Mouse (Mus musculus): ENCODE results near the gene Lmx1b. TPM values are rescaled to one million over a fixed set of nuclear protein-coding genes. Genes with fewer than 3 reads are reported as not detected.
A peak's percentile ranks its signal among the peaks of the same experiment; 100 is the strongest.

Lmx1b gene
- polyA plus RNA-seq, 1 experiment, result 0.12 TPM

- DNase-seq (ENCODE audit: low spot score), result no peak
Measured at GRCm38 (mm10) chr2:33582457-33583060, 57.8 kb downstream of the Lmx1b start.

- no peak for DNase-seq (ENCODE audit: low spot score)
Measured at GRCm38 (mm10) chr2:33581866-33582265, 58.4 kb downstream of the Lmx1b start.

GRCm38 (mm10) chr2:33581449-33581777, 58.9 kb downstream of the Lmx1b start:
- DNase-seq (ENCODE audit: low spot score), result no peak

- no peak for DNase-seq (ENCODE audit: low spot score)
Measured at GRCm38 (mm10) chr2:33580697-33581448, 59.4 kb downstream of the Lmx1b start.

GRCm38 (mm10) chr2:33575406-33575805, 64.9 kb downstream of the Lmx1b start:
- DNase-seq (ENCODE audit: low spot score), result no peak

- DNase-seq (ENCODE audit: low spot score), result no peak
Measured at GRCm38 (mm10) chr2:33573075-33573474, 67.2 kb downstream of the Lmx1b start.

GRCm38 (mm10) chr2:33571219-33571824, 69.0 kb downstream of the Lmx1b start:
- no peak for DNase-seq (ENCODE audit: low spot score)

GRCm38 (mm10) chr2:33569698-33570097, 70.6 kb downstream of the Lmx1b start:
- no peak for DNase-seq (ENCODE audit: low spot score)

- DNase-seq (ENCODE audit: low spot score), result no peak
Measured at GRCm38 (mm10) chr2:33569240-33569639, 71.1 kb downstream of the Lmx1b start.

- no peak for DNase-seq (ENCODE audit: low spot score)
Measured at GRCm38 (mm10) chr2:33565886-33566285, 74.4 kb downstream of the Lmx1b start.

- no peak for DNase-seq (ENCODE audit: low spot score)
Measured at GRCm38 (mm10) chr2:33564748-33565147, 75.6 kb downstream of the Lmx1b start.

GRCm38 (mm10) chr2:33559752-33560151, 80.6 kb downstream of the Lmx1b start:
- DNase-seq (ENCODE audit: low spot score), result no peak

GRCm38 (mm10) chr2:33559334-33559733, 81.0 kb downstream of the Lmx1b start:
- no peak for DNase-seq (ENCODE audit: low spot score)

GRCm38 (mm10) chr2:33558233-33558632, 82.1 kb downstream of the Lmx1b start:
- peak; percentile 61 for DNase-seq (ENCODE audit: low spot score)

GRCm38 (mm10) chr2:33555573-33555972, 84.7 kb downstream of the Lmx1b start:
- no peak for DNase-seq (ENCODE audit: low spot score)

- DNase-seq (ENCODE audit: low spot score), result no peak
Measured at GRCm38 (mm10) chr2:33552672-33553071, 87.6 kb downstream of the Lmx1b start.

GRCm38 (mm10) chr2:33547595-33547994, 92.7 kb downstream of the Lmx1b start:
- DNase-seq (ENCODE audit: low spot score), result no peak

- no peak for DNase-seq (ENCODE audit: low spot score)
Measured at GRCm38 (mm10) chr2:33546879-33547278, 93.4 kb downstream of the Lmx1b start.

GRCm38 (mm10) chr2:33546051-33546450, 94.3 kb downstream of the Lmx1b start:
- DNase-seq (ENCODE audit: low spot score), result no peak

GRCm38 (mm10) chr2:33544781-33545566, 95.3 kb downstream of the Lmx1b start:
- no peak for DNase-seq (ENCODE audit: low spot score)

- peak; percentile 45 for DNase-seq (ENCODE audit: low spot score)
Measured at GRCm38 (mm10) chr2:33544203-33544762, 96.0 kb downstream of the Lmx1b start.

Data from urinary bladder, adult 2 months (tissue).